Mouse (Mus musculus) hindbrain, embryonic 15.5 days (tissue): ENCODE data around the gene Radil. TPM values are rescaled to one million over a fixed set of nuclear protein-coding genes. Genes with fewer than 3 reads are reported as not detected.
A peak's percentile ranks its signal among the peaks of the same experiment; 100 is the strongest.

Experiments used
- ATAC-seq: fragments of 200-750 bp; cut with Nextera tagmentation; 2 replicates; pipeline ENCODE4 v1.8.0; 2017; ENCODE audit warnings: low read depth, moderate number of reproducible peaks, moderate TSS enrichment; ENCODE audit not compliant: low FRiP score
- H3K27ac ChIP-seq: fragments of 300-500 bp; sonication (generic); replicated peaks from 2 replicates; pipeline ENCODE4 v1.5.1; 2015; ENCODE audit warnings: mild to moderate bottlenecking, inconsistent platforms
- H3K27me3 ChIP-seq: fragments of 300-500 bp; sonication (generic); 2 replicates; pipeline ENCODE4 v1.6.1; 2015; ENCODE audit warnings: control low read depth, inconsistent platforms
- H3K36me3 ChIP-seq: fragments of 300-500 bp; sonication (generic); 2 replicates; pipeline ENCODE4 v1.6.1; 2015; ENCODE audit warnings: control low read depth, inconsistent platforms
- H3K4me1 ChIP-seq: fragments of 300-500 bp; sonication (generic); replicated peaks from 2 replicates; pipeline ENCODE4 v1.6.1; 2015; ENCODE audit warnings: control low read depth, inconsistent platforms
- H3K4me2 ChIP-seq: fragments of 300-500 bp; sonication (generic); 2 replicates; pipeline ENCODE4 v1.6.1; 2015; ENCODE audit warnings: moderate library complexity, mild to moderate bottlenecking, inconsistent platforms
- H3K4me3 ChIP-seq: fragments of 300-500 bp; sonication (generic); 2 replicates; pipeline ENCODE4 v1.5.1; 2015; ENCODE audit warnings: mild to moderate bottlenecking, inconsistent platforms
- H3K9ac ChIP-seq: fragments of 300-500 bp; sonication (generic); 2 replicates; pipeline ENCODE4 v1.6.1; 2015; ENCODE audit warnings: inconsistent platforms
- H3K9me3 ChIP-seq: fragments of 300-500 bp; sonication (generic); 2 replicates; pipeline ENCODE4 v1.6.1; 2016; ENCODE audit warnings: control low read depth, inconsistent platforms
- WGBS: fragments of 180-500 bp; shearing (Covaris S2); methylation state at CpG from one replicate; pipeline ENCODE4 v1.1.7; 2015; 5-methylcytosine and 5-hydroxymethylcytosine counted together
- polyA plus RNA-seq: library from polyadenylated mRNA; unstranded; fragments of >200 nt; fragmentation: Nextera tagmentation; extraction: Ambion mirVana; gene quantifications from 2 replicates; pipeline ENCODE4 v1.2.1, GENCODE M21; 2015

The Radil gene
- 21.8 and 23.2 TPM in 2 replicates for polyA plus RNA-seq

GRCm38 (mm10) chr5:142550706-142551652 is at the start of gene Radil:
Radil (minus strand) TSS chr5:142551098.
- peak within 1 kb of the TSS; percentile 55 for H3K9ac ChIP-seq
- peak within 1 kb of the TSS; percentile 64 for H3K27ac ChIP-seq
- ATAC-seq: peak; percentile 94
- no peaks in the 10 kb centered on the region for H3K27me3 ChIP-seq
- 2% methylated on average over 78 of the region's 80 CpGs for WGBS
- no peaks in the 10 kb centered on the region for H3K9me3 ChIP-seq
- H3K4me3 ChIP-seq: peak within 1 kb of the TSS; percentile 59
- H3K4me1 ChIP-seq: peaks cover 13% of the 10 kb centered on the region
- H3K4me2 ChIP-seq: peak within 1 kb of the TSS; percentile 87
- no peaks in the 10 kb centered on the region for H3K36me3 ChIP-seq

- H3K9me3 ChIP-seq: no peaks in the 10 kb centered on the region
- H3K27me3 ChIP-seq: no peaks in the 10 kb centered on the region
- ATAC-seq: no peak
- H3K9ac ChIP-seq: no peak overlapping the region
- H3K4me2 ChIP-seq: no peak overlapping the region
- H3K4me1 ChIP-seq: peaks cover 11% of the 10 kb centered on the region; the same call in 1 of the 2 replicates
- H3K27ac ChIP-seq: no peak overlapping the region
- H3K36me3 ChIP-seq: no peaks in the 10 kb centered on the region
- 77% methylated on average over 6 of the region's 6 CpGs for WGBS
- no peak overlapping the region for H3K4me3 ChIP-seq
Measured at GRCm38 (mm10) chr5:142597648-142598390, 46.9 kb upstream of the Radil start.

DNA sequence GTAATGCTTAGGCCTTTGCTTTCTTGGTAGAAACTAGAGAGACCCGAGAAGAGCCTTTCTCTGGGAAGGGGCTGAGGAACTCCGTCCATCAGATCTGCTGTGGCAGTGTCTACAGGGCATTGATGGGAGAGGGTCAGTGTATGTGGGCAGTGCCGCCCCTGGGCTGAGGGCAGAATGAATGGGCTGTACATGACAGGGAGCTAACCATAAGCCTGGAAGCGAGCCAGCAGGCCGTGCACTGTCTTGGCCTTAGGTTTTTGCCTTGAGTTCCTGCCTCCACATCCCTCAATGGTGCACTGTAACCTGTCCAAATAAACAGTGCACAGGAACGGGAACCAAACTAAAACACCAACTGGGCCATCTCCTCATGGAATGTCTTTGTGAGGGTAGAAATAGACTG is 45.8 kb upstream of the Radil start:
- Histone ChIP-seq H3K4me2 (no peak overlapping the region), H3K36me3 (no peaks in the 10 kb centered on the region), H3K4me3 (no peak overlapping the region), H3K9me3 (no peaks in the 10 kb centered on the region), H3K27me3 (no peaks in the 10 kb centered on the region), H3K9ac (no peak overlapping the region), H3K27ac (no peak overlapping the region), H3K4me1 (0 out of 2 replicates have a peak, but pooled peaks cover 7% of the 10 kb centered on the region)
- 80% methylated on average over 6 of the region's 6 CpGs for whole genome bisulfite sequencing
- no peak for ATAC-seq

DNA sequence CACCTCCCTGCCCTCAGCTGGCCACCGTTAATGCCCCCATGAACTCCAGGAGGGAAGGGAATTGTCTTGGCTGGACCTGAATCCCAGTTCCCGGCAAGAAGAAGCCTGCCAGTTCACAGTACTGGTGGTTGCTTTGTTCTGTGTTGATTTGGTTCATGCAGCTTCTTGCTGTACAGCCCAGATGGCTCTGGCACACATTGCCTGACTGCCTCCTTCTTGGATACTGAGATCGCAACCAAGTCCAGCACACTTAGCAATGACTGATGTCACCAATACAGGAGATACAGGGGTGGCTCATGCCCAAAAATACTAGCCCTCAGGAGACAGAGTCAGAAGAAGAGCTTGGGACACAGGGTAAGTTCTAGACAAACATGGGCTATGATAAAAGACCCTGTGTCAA is 44.8 kb upstream of the Radil start:
- WGBS: 50% methylated on average over 3 of the region's 3 CpGs
- no peaks in the 10 kb centered on the region for H3K36me3 ChIP-seq
- no peak overlapping the region for H3K4me2 ChIP-seq
- H3K4me3 ChIP-seq: no peak overlapping the region
- ATAC-seq: peak; percentile 63; the same call in 1 of the 2 replicates
- peaks cover 14% of the 10 kb centered on the region for H3K4me1 ChIP-seq
- no peaks in the 10 kb centered on the region for H3K27me3 ChIP-seq
- H3K27ac ChIP-seq: peak overlapping the region; percentile 65
- no peaks in the 10 kb centered on the region for H3K9me3 ChIP-seq
- H3K9ac ChIP-seq: no peak overlapping the region

GRCm38 (mm10) chr5:142590953-142591616 is 40.2 kb upstream of the Radil start:
- Histone ChIP-seq H3K4me2 (no peak overlapping the region), H3K27ac (peak overlapping the region; percentile 61), H3K36me3 (no peaks in the 10 kb centered on the region), H3K27me3 (no peaks in the 10 kb centered on the region), H3K9ac (no peak overlapping the region), H3K9me3 (no peaks in the 10 kb centered on the region), H3K4me3 (no peak overlapping the region), H3K4me1 (peaks cover 28% of the 10 kb centered on the region)
- ATAC-seq: 0 out of 2 replicates have a peak, but pooled peaks have one; percentile 2
- WGBS: 35% methylated on average over 6 of the region's 6 CpGs

GRCm38 (mm10) chr5:142583616-142584126 is 32.8 kb upstream of the Radil start:
- WGBS: 16% methylated on average over 14 of the region's 14 CpGs
- Histone ChIP-seq H3K4me2 (peak overlapping the region; percentile 39; the same call in 1 of the 2 replicates), H3K27me3 (no peaks in the 10 kb centered on the region), H3K36me3 (no peaks in the 10 kb centered on the region), H3K27ac (peak overlapping the region; percentile 72), H3K9ac (no peak overlapping the region), H3K4me1 (peaks cover 16% of the 10 kb centered on the region; the same call in 1 of the 2 replicates), H3K9me3 (no peaks in the 10 kb centered on the region), H3K4me3 (no peak overlapping the region)
- ATAC-seq: peak; percentile 93

GRCm38 (mm10) chr5:142581517-142581916 is 30.6 kb upstream of the Radil start:
- H3K9me3 ChIP-seq: no peaks in the 10 kb centered on the region
- H3K4me3 ChIP-seq: no peak overlapping the region
- ATAC-seq: peak; percentile 62
- 12% methylated on average over 5 of the region's 5 CpGs for WGBS
- no peak overlapping the region for H3K9ac ChIP-seq
- no peak overlapping the region for H3K4me2 ChIP-seq
- 0 out of 2 replicates have a peak overlapping the region, but pooled peaks have one; percentile 5 for H3K27ac ChIP-seq
- no peaks in the 10 kb centered on the region for H3K27me3 ChIP-seq
- peaks cover 16% of the 10 kb centered on the region; the same call in 1 of the 2 replicates for H3K4me1 ChIP-seq
- no peaks in the 10 kb centered on the region for H3K36me3 ChIP-seq

DNA sequence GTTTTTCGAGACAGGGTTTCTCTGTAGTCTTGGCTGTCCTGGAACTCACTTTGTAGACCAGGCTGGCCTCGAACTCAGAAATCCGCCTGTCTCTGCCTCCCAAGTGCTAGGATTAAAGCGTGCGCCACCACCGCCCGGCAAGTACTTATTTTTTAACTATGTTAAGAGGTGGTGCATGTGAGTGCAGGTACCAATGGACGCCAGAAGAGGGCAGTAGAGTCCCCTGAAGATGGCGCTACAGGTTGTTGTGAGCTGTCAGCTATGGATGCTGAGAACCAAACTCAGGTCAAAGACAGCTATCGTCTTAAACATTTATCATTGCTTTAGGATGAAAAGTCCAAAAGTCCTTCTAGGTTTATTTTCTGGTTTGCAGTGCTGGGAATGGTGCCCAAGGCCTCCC is 27.3 kb upstream of the Radil start:
- H3K4me3 ChIP-seq: no peak overlapping the region
- no peak for ATAC-seq
- peaks cover 2% of the 10 kb centered on the region; the same call in 1 of the 2 replicates for H3K4me1 ChIP-seq
- no peaks in the 10 kb centered on the region for H3K36me3 ChIP-seq
- H3K9ac ChIP-seq: no peak overlapping the region
- 91% methylated on average over 10 of the region's 10 CpGs for WGBS
- no peaks in the 10 kb centered on the region for H3K27me3 ChIP-seq
- H3K9me3 ChIP-seq: no peaks in the 10 kb centered on the region
- no peak overlapping the region for H3K27ac ChIP-seq
- no peak overlapping the region for H3K4me2 ChIP-seq

GRCm38 (mm10) chr5:142576832-142577231 is 25.9 kb upstream of the Radil start:
- Histone ChIP-seq H3K36me3 (no peaks in the 10 kb centered on the region; the same call in 1 of the 2 replicates), H3K4me3 (no peak overlapping the region), H3K27me3 (no peaks in the 10 kb centered on the region), H3K9ac (no peak overlapping the region), H3K27ac (no peak overlapping the region), H3K9me3 (no peaks in the 10 kb centered on the region), H3K4me1 (no peaks in the 10 kb centered on the region), H3K4me2 (no peak overlapping the region)
- no peak for ATAC-seq
- 79% methylated on average over 7 of the region's 7 CpGs for WGBS

DNA sequence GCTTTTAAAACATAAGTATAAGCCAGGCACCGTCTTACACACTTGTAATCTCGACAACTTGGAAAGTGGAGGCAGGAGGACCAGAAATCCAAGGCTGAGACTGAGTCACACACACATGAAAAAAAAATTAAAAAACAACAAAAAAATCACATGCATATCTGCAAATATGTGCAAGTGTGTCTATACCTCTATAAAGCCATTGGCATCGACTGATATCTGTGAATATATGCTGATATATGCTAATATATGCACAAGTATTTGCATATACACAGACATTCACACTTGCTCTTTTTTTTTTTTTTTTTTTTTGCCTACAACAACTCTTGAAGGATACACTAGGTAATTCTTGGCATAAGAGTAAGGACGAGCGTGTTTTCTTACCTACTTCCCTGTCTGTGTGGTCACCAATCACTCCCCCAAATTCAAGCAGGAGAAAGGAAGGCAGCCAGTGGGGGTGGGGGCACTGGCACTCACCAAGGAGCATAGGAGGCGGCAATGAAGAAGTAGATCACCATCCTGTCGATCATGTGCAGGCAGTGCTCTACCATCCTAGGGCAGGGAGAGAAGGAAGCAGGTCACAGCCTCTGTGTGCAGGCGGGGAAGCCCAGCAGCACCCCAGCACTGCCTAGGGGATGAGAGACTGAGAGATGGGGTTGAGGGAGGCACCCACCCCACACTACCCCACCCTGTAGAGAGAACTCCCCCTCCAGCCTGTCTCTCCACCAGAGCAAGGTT is 23.6 kb upstream of the Radil start:
- no peak overlapping the region for H3K4me3 ChIP-seq
- no peak overlapping the region for H3K9ac ChIP-seq
- no peak for ATAC-seq
- no peaks in the 10 kb centered on the region for H3K27me3 ChIP-seq
- no peak overlapping the region for H3K4me2 ChIP-seq
- H3K4me1 ChIP-seq: no peaks in the 10 kb centered on the region
- H3K36me3 ChIP-seq: no peaks in the 10 kb centered on the region; the same call in 1 of the 2 replicates
- no peaks in the 10 kb centered on the region for H3K9me3 ChIP-seq
- WGBS: 70% methylated on average over 8 of the region's 8 CpGs
- no peak overlapping the region for H3K27ac ChIP-seq

GRCm38 (mm10) chr5:142564606-142565005 is 13.7 kb upstream of the Radil start:
- Histone ChIP-seq H3K36me3 (peaks cover 17% of the 10 kb centered on the region), H3K9ac (no peak overlapping the region), H3K4me2 (no peak overlapping the region), H3K27me3 (no peaks in the 10 kb centered on the region), H3K4me1 (no peaks in the 10 kb centered on the region), H3K4me3 (no peak overlapping the region), H3K27ac (no peak overlapping the region), H3K9me3 (no peaks in the 10 kb centered on the region)
- ATAC-seq: no peak
- 94% methylated on average over 1 of the region's 1 CpGs for WGBS
